Mouse (Mus musculus) liver, adult 2 months (tissue): ENCODE data around the gene Crybg1.

Source experiments
- CTCF ChIP-seq: fragments of 200-500 bp; IDR thresholded peaks from 2 replicates; pipeline ENCODE4 v1.5.1; 2011; ENCODE audit warnings: low read depth, low read length, control low read depth
- POLR2A ChIP-seq: fragments of 200-500 bp; IDR thresholded peaks from 2 replicates; pipeline ENCODE4 v1.6.1; 2011; ENCODE audit warnings: low read length, control low read depth; ENCODE audit not compliant: insufficient read depth; ENCODE audit errors: extremely low read depth

DNA sequence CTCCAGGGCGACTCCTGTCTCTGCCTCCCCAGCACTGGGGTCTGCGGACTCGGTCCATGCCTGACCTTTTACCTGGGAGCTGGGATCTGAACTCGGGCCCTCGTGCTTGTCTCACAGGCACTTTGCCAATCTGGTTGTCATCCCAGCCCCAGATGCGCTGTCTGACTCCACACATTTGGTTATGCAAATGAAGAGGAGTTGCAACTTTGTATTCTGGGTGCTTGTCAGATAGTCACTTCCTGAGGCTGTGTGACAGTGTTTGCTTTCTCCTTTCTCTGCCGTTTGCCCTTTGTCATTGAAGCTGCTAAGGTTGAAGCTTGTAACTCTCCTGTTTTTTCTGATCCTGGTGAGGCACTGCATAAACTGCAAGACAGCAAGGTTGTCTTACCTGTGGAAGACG is 220.9 kb downstream of the Crybg1 start:
- no peak for TF ChIP-seq CTCF
- TF ChIP-seq POLR2A: no peak
